Mouse (Mus musculus): ENCODE data around the gene Ntpcr.

The Ntpcr gene

GRCm38 (mm10) chr8:125729746-125730145 lies at the start of gene Ntpcr:
Gene Ntpcr, plus strand, starts transcription at chr8:125729963.
- in situ Hi-C loops (cut with MboI; ENCODE audit: low pct_unique_long_range_greater_than_20kb in 1 of 2, low sequenced_read_pairs in 2 of 2, unreplicated experiment in 1 of 2): no loop called here

- in situ Hi-C loops (cut with MboI; ENCODE audit: low pct_unique_long_range_greater_than_20kb in 1 of 2, low sequenced_read_pairs in 2 of 2, unreplicated experiment in 1 of 2): no loop called here
Observed at GRCm38 (mm10) chr8:125680851-125681408, 48.8 kb upstream of the Ntpcr start.

- in situ Hi-C loops (cut with MboI; ENCODE audit: low pct_unique_long_range_greater_than_20kb in 1 of 2, low sequenced_read_pairs in 2 of 2, unreplicated experiment in 1 of 2): no loop called here
Observed at GRCm38 (mm10) chr8:125685216-125685760, 44.5 kb upstream of the Ntpcr start.

- in situ Hi-C loops (cut with MboI; ENCODE audit: low pct_unique_long_range_greater_than_20kb in 1 of 2, low sequenced_read_pairs in 2 of 2, unreplicated experiment in 1 of 2): no loop called here
Observed at GRCm38 (mm10) chr8:125686221-125686865, 43.4 kb upstream of the Ntpcr start.

- in situ Hi-C loops (cut with MboI; ENCODE audit: low pct_unique_long_range_greater_than_20kb in 1 of 2, low sequenced_read_pairs in 2 of 2, unreplicated experiment in 1 of 2): no loop called here
Observed at GRCm38 (mm10) chr8:125690166-125690915, 39.4 kb upstream of the Ntpcr start.

- in situ Hi-C loops (cut with MboI; ENCODE audit: low pct_unique_long_range_greater_than_20kb in 1 of 2, low sequenced_read_pairs in 2 of 2, unreplicated experiment in 1 of 2): no loop called here
Observed at GRCm38 (mm10) chr8:125690961-125691360, 38.8 kb upstream of the Ntpcr start.

GRCm38 (mm10) chr8:125692447-125692846 lies 37.3 kb upstream of the Ntpcr start:
- in situ Hi-C loops (cut with MboI; ENCODE audit: low pct_unique_long_range_greater_than_20kb in 1 of 2, low sequenced_read_pairs in 2 of 2, unreplicated experiment in 1 of 2): no loop called here

GRCm38 (mm10) chr8:125693197-125693596 lies 36.6 kb upstream of the Ntpcr start:
- in situ Hi-C loops (cut with MboI; ENCODE audit: low pct_unique_long_range_greater_than_20kb in 1 of 2, low sequenced_read_pairs in 2 of 2, unreplicated experiment in 1 of 2): no loop called here

GRCm38 (mm10) chr8:125695951-125696350 lies 33.8 kb upstream of the Ntpcr start:
- in situ Hi-C loops (cut with MboI; ENCODE audit: low pct_unique_long_range_greater_than_20kb in 1 of 2, low sequenced_read_pairs in 2 of 2, unreplicated experiment in 1 of 2): no loop called here

GRCm38 (mm10) chr8:125699391-125700025 lies 30.3 kb upstream of the Ntpcr start:
- in situ Hi-C loops (cut with MboI; ENCODE audit: low pct_unique_long_range_greater_than_20kb in 1 of 2, low sequenced_read_pairs in 2 of 2, unreplicated experiment in 1 of 2): loop anchor here in 1 of 2 experiments (25.0 kb wide), 1 partner anchor 512 kb away; no protein-coding TSS in a partner anchor

- in situ Hi-C loops (cut with MboI; ENCODE audit: low pct_unique_long_range_greater_than_20kb in 1 of 2, low sequenced_read_pairs in 2 of 2, unreplicated experiment in 1 of 2): loop anchor here in 1 of 2 experiments (25.0 kb wide), 1 partner anchor 513 kb away; no protein-coding TSS in a partner anchor
Observed at GRCm38 (mm10) chr8:125700407-125700806, 29.4 kb upstream of the Ntpcr start.

- in situ Hi-C loops (cut with MboI; ENCODE audit: low pct_unique_long_range_greater_than_20kb in 1 of 2, low sequenced_read_pairs in 2 of 2, unreplicated experiment in 1 of 2): loop anchor here in 1 of 2 experiments (25.0 kb wide), 1 partner anchor 516 kb away; no protein-coding TSS in a partner anchor
Observed at GRCm38 (mm10) chr8:125702868-125703473, 26.8 kb upstream of the Ntpcr start.

- in situ Hi-C loops (cut with MboI; ENCODE audit: low pct_unique_long_range_greater_than_20kb in 1 of 2, low sequenced_read_pairs in 2 of 2, unreplicated experiment in 1 of 2): loop anchor here in 1 of 2 experiments (25.0 kb wide), 1 partner anchor 517 kb away; no protein-coding TSS in a partner anchor
Observed at GRCm38 (mm10) chr8:125704434-125704833, 25.3 kb upstream of the Ntpcr start.

- in situ Hi-C loops (cut with MboI; ENCODE audit: low pct_unique_long_range_greater_than_20kb in 1 of 2, low sequenced_read_pairs in 2 of 2, unreplicated experiment in 1 of 2): loop anchor here (5.0 to 25.0 kb wide), 2 partner anchors 84 to 519 kb away; no protein-coding TSS in a partner anchor
Observed at GRCm38 (mm10) chr8:125705816-125706215, 23.9 kb upstream of the Ntpcr start.

- in situ Hi-C loops (cut with MboI; ENCODE audit: low pct_unique_long_range_greater_than_20kb in 1 of 2, low sequenced_read_pairs in 2 of 2, unreplicated experiment in 1 of 2): loop anchor here (5.0 to 25.0 kb wide), 2 partner anchors 87 to 522 kb away; no protein-coding TSS in a partner anchor
Observed at GRCm38 (mm10) chr8:125709171-125709570, 20.6 kb upstream of the Ntpcr start.

GRCm38 (mm10) chr8:125711514-125711913 lies 18.2 kb upstream of the Ntpcr start:
- in situ Hi-C loops (cut with MboI; ENCODE audit: low pct_unique_long_range_greater_than_20kb in 1 of 2, low sequenced_read_pairs in 2 of 2, unreplicated experiment in 1 of 2): loop anchor here in 1 of 2 experiments (25.0 kb wide), 1 partner anchor 524 kb away; no protein-coding TSS in a partner anchor

- in situ Hi-C loops (cut with MboI; ENCODE audit: low pct_unique_long_range_greater_than_20kb in 1 of 2, low sequenced_read_pairs in 2 of 2, unreplicated experiment in 1 of 2): loop anchor here in 1 of 2 experiments (25.0 kb wide), 1 partner anchor 529 kb away; no protein-coding TSS in a partner anchor
Observed at GRCm38 (mm10) chr8:125716211-125716610, 13.6 kb upstream of the Ntpcr start.

- in situ Hi-C loops (cut with MboI; ENCODE audit: low pct_unique_long_range_greater_than_20kb in 1 of 2, low sequenced_read_pairs in 2 of 2, unreplicated experiment in 1 of 2): loop anchor here in 1 of 2 experiments (25.0 kb wide), 1 partner anchor 529 kb away; no protein-coding TSS in a partner anchor
Observed at GRCm38 (mm10) chr8:125716613-125717012, 13.2 kb upstream of the Ntpcr start.
